Mouse (Mus musculus): ENCODE results near the gene Tnfaip1.
"Not testable (repeated sequence)": the region's sequence is repeated elsewhere in the genome, so short reads cannot be mapped to it uniquely, and the experiment has no call there.

Gene Tnfaip1

GRCm38 (mm10) chr11:78536690-78537084 is 555 bp upstream of the Tnfaip1 start:
- DNase-seq (ENCODE audit: low spot score): no peak

DNA sequence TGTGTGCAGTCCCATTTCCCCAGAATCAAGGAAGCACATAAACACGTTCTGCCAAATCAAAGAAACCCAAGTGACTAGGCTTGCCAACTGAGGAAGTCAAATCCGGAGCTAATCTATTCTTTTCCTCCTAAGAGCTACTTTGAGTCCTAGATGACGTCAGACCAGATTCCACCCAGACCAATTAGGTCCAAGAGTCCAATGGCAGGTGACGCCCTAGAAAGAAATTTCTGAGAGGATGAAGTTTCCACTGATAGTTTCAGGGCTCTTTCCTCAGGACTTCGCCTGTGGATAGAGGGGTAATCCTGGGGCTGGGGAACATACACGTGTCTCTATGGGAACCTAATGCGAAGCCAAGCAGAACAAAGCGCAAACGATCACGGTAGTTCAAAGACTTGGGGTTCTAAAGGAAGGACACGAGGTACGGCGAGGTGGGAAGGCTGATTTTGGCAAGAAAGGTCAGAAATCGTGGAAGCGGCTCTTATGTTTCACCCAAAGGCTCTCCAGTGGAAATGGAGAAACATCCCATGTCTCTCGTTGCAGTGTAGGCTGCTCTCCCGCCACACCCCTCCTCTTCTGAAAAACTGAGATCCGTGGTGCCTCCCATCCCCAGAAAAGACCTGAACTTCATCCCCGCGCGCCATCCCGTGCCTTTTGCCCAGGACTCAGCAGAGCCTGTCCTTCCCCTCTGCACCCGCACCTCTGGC is 604 bp downstream of the Tnfaip1 start:
- no peak for DNase-seq (ENCODE audit: low spot score)

DNA sequence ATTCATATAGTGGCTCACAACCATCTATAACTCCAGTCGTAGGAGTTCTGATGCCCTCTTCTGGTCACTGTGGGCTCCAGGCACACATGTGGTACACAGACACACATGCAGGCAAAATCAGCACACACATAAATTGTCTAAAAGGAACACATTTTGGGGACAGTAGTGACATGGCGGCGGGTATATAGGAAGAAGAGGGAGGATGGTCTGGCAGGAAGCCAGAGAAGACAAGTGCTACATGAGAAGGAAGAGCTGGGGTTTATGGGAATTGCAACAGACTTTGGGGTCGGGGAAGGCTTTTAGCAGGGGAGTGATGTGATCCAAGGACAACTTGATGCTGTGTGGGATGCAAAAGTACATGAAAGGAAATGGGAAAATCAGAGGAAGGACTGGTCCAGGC is 1.6 kb downstream of the Tnfaip1 start:
- no peak for DNase-seq (ENCODE audit: low spot score)

- DNase-seq (ENCODE audit: low spot score): not testable (repeated sequence)
These were observed 4.6 kb downstream of the Tnfaip1 start for GRCm38 (mm10) chr11:78531515-78531914.

DNA sequence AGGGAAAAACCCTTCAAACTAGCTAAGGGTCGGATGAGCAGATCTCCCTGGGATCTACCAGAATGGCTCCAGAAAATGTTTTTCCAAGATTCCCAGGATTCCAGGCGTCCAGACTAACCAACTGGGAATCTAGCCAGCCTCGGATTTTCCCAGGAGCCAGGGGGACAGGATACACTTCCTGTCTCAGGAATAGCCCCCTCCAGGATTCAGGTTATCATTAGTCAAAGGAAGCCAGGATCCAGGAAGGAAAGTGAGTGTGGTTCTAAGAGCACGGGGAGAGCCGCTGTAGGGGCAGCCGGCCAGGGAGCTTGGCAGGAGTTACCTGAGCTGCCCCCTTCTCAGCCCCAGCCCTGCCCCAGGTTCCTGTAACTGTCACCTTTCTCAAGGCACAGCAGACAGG is 5.1 kb downstream of the Tnfaip1 start:
- DNase-seq (ENCODE audit: low spot score): peak; percentile 39

- DNase-seq (ENCODE audit: low spot score): peak; percentile 40
These were observed 6.1 kb downstream of the Tnfaip1 start for GRCm38 (mm10) chr11:78530001-78530400.

DNA sequence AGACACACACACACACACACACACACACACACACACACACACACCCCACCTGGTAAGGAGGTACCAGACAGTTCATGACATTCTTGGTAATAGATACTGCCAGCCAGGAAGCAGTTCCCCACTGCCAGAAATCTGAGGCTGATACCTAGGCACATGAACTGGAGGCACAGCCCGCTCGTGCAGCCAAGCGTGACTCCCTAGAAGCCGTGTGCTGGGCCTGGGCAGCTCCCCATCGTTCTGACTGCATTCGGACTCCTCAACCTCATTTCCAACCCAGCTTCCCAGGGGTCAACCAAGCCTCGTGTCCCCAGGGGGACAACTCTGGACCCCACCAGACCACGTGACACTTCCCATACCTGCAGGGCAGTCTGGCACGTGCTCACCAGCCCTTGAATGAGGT is 7.4 kb downstream of the Tnfaip1 start:
- DNase-seq (ENCODE audit: low spot score): no peak

DNA sequence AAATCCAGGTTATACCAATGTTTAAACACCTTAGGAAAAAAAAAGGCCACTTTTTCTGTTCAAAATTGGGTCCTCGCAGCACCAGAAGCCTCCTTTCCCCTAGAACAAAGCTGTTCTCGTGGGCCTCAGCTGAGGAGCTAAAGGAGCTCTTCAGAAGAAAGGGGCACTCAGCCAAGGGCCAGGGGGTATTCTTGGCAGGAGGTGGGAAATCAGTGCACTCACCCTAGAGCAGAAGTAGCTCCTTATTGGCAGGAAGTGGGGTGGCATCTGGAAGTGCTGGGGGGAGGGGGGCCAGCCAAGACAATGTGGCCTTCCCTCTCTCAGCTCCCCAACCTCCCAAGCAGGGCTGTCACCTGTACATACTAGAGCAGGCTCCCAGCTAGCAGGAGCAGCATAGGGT is 11.3 kb downstream of the Tnfaip1 start:
- no peak for DNase-seq (ENCODE audit: low spot score)

DNA sequence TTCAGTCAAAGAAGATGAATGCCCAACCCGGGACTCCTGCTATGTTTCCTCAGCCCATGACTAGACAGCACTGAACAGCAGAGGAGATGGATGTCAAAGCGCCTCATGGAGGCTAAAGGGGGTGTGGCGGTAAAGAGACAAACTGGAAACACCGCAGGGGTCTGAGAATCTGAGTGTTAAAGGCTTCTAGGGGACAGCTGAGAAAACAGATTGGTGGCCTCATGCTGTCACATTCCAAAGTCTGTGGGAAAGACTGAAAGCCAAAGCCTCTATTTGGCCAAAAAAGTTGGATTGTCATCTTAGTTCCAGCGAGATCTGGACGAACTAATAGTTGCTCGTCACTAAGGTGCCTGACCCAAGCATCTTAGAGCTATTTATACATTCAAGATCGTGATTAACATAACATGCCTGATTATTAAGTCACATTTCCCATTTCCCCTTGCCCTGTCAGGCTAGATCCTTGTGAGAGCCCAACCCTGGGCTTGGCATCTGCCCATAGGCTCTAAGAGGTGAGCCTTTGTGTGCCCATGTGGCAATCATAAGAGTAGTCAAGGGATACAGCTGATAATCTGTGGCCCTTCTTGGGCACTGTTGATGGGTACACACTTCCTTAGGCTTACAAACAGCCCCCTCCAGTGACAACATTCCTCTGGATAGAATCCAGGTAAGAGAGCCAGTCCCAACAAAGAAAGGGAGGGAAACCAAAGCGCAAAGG is 12.7 kb downstream of the Tnfaip1 start:
- no peak for DNase-seq (ENCODE audit: low spot score)

- no peak for DNase-seq (ENCODE audit: low spot score)
These were observed 13.6 kb downstream of the Tnfaip1 start for GRCm38 (mm10) chr11:78522481-78522997.

DNA sequence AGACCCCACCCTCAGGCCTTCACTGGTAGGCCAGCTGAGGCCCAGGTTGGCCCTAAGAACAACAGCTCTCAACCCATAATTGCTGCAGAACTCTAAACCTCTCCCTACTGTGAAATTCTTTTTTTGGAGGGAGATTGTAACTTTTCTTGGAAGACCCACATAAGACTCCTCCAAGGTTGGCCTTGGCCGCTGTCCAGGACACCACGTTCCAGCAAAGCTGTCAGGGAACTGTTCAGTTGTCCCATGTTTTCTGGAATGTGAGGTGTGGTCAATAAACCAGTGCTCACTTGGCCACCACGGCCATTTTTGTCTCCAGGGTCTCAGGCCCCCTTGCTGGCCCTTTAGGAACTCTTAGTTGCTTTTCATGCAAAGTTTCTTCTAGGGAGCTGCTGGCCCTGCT is 14.3 kb downstream of the Tnfaip1 start:
- peak; percentile 81 for DNase-seq (ENCODE audit: low spot score)

GRCm38 (mm10) chr11:78518931-78519330 is 17.2 kb downstream of the Tnfaip1 start:
- DNase-seq (ENCODE audit: low spot score): peak; percentile 34

GRCm38 (mm10) chr11:78515549-78516325 is 20.4 kb downstream of the Tnfaip1 start:
- DNase-seq (ENCODE audit: low spot score): no peak

DNA sequence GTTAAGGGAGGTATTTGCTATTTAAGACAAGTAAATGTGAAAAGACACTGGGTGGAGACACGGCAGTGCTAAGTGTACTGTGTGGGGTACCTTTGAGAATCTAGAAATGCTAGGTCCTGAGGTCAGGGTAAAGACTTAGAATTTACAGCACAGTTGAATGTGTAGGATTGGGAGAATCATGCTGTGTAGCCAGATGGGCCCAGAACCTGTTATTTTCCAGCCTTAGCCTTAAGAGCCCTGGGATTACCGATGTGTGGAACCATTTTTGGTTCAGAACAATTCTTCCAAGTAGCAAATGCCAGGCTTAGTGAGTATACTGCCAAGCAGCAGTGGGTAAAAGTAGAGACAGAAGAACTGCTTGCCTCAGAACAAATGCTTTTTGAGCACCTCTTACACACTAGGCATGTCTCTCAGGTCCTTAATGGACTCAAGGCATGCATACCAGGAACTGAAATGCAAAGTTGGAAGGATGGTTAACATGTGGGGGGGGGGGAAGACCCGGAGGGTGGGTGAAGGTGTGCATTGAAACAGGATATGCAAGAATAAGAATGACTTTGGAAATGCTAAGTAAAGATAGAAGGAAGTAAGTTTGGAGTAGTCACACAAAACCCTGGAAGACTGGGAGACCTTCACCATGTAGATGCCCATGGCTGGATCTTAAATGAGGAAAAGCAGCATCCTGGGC is 22.9 kb downstream of the Tnfaip1 start:
- DNase-seq (ENCODE audit: low spot score): no peak

DNA sequence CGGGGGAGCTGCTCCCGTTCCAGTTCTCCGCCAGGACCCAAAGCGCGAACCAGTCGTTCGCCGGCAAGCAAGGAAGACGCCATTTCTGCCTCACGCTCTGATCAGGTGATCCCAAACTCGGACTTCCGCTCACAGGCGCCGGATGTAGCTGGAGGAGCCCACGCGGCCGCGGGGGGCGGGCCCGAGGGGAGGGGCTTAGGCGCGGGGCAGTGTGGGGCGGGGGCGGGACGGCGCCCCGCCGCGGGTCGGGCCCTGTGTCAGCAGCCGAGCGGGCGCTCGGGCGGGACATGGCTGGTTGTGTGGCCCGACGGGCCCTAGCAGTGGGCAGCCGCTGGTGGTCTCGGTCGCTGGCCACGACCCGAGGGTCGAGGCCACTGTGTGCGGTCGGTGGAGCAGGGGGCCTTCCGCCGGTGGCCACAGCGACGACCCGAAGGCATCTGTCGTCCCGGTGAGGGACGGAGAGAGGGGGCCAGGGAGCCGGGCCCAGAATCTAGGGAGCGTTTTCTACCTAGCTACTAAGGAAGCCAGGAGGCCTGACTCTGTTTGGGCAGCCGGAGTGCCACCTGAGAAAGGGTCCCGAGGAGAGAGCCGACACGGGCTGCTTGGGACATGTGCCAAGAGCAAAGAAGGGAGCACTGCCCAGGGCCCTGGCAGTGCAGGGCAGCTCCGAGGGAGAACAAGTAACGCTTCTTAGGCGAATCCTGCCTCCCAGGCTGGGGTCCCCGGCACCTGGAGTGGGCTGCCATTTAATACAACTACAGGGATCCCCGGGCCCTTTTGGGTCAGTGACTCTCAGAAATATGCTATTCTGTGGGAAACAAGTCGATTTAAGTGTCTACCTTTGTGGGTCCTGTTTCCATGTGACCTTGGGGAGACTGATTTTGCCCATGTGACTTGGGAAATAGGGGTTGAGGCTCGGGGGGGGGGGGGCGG is 23.8 kb downstream of the Tnfaip1 start, which contains the start of the genes Tmem199 and Poldip2:
TSS of gene Tmem199 (minus strand) at position 148 of the 933 bp plus-strand sequence.
TSS of gene Poldip2 (plus strand) at position 169 of the 933 bp plus-strand sequence.
- peak; percentile 95 for DNase-seq (ENCODE audit: low spot score)

- no peak for DNase-seq (ENCODE audit: low spot score)
These were observed 27.0 kb downstream of the Tnfaip1 start for GRCm38 (mm10) chr11:78509148-78509547.

- DNase-seq (ENCODE audit: low spot score): no peak
These were observed 30.7 kb downstream of the Tnfaip1 start for GRCm38 (mm10) chr11:78505430-78505829.

GRCm38 (mm10) chr11:78502909-78503650 is 33.1 kb downstream of the Tnfaip1 start, which contains the start of gene Sebox:
Gene Sebox (plus strand): TSS chr11:78503447.
- DNase-seq (ENCODE audit: low spot score): no peak

DNA sequence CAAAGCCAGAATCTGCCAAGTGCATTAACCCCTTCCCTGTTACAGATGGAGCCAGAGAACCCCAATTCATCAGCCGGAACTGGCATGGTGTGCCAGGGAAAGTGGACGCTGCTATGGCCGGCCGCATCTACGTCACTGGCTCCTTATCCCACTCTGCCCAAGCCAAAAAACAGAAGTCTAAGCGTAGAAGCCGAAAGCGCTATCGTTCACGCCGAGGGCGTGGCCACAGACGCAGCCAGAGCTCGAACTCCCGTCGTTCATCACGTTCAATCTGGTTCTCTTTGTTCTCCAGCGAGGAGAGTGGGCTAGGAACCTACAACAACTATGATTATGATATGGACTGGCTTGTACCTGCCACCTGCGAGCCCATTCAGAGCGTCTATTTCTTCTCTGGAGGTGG is 34.6 kb downstream of the Tnfaip1 start:
- no peak for DNase-seq (ENCODE audit: low spot score)

All from testis, postnatal 10 days (tissue).